Mouse (Mus musculus) lung, postnatal 0 days (tissue): Measurements from ENCODE around the gene Cmpk1.

ENCODE experiments used
- CTCF ChIP-seq: IDR thresholded peaks from 2 replicates; pipeline ENCODE4 v1.5.1; 2016; ENCODE audit warnings: antibody characterized with exemption, mild to moderate bottlenecking
- EP300 ChIP-seq: IDR thresholded peaks from 2 replicates; pipeline ENCODE4 v1.6.1; 2016; ENCODE audit warnings: antibody characterized with exemption, mild to moderate bottlenecking, control low read depth

GRCm38 (mm10) chr4:114945021-114945420 is 42.0 kb downstream of the Cmpk1 start:
- TF ChIP-seq CTCF (no peak), EP300 (no peak)
